Mouse (Mus musculus) ES-Bruce4 (cell line): ENCODE results near the gene Dis3l2. TPM values are rescaled to one million over a fixed set of nuclear protein-coding genes. Genes with fewer than 3 reads are reported as not detected.

Experiments
- H3K27ac ChIP-seq: 2 replicates; pipeline ENCODE4 v1.5.1; 2012; ENCODE audit warnings: low read length, inconsistent platforms; ENCODE audit not compliant: insufficient read depth
- H3K27me3 ChIP-seq: 2 replicates; pipeline ENCODE4 v1.6.1; 2012; ENCODE audit warnings: mild to moderate bottlenecking, low read length, inconsistent platforms; ENCODE audit not compliant: control insufficient read depth, poor library complexity, insufficient read depth, severe bottlenecking
- H3K36me3 ChIP-seq: 2 replicates; pipeline ENCODE4 v1.6.1; 2012; ENCODE audit warnings: inconsistent platforms, mild to moderate bottlenecking, low read length, moderate library complexity; ENCODE audit not compliant: control insufficient read depth, poor library complexity, insufficient read depth, severe bottlenecking
- H3K4me1 ChIP-seq: one replicate; pipeline ENCODE4 v1.8.1; 2011; ENCODE audit warnings: low read length; ENCODE audit not compliant: control insufficient read depth, insufficient read depth
- H3K4me3 ChIP-seq: 2 replicates; pipeline ENCODE4 v1.5.1; 2011; ENCODE audit warnings: low read depth, mild to moderate bottlenecking, low read length
- H3K9ac ChIP-seq: 2 replicates; pipeline ENCODE4 v1.6.1; 2012; ENCODE audit warnings: low read depth, mild to moderate bottlenecking, inconsistent platforms; ENCODE audit not compliant: poor library complexity, severe bottlenecking
- H3K9me3 ChIP-seq: replicated peaks from 2 replicates; pipeline ENCODE4 v1.6.1; 2012; ENCODE audit warnings: mild to moderate bottlenecking, low read length, inconsistent platforms; ENCODE audit not compliant: control insufficient read depth, poor library complexity, insufficient read depth, severe bottlenecking
- CTCF ChIP-seq: IDR thresholded peaks from one replicate; pipeline ENCODE4 v1.8.1; 2011; ENCODE audit warnings: low read depth, low read length
- EP300 ChIP-seq: IDR thresholded peaks from 2 replicates; pipeline ENCODE4 v1.6.1; 2011; ENCODE audit warnings: low read depth, low read length; ENCODE audit not compliant: insufficient read depth
- POLR2A ChIP-seq: IDR thresholded peaks from one replicate; pipeline ENCODE4 v1.8.1; 2011; ENCODE audit warnings: low read length; ENCODE audit not compliant: insufficient read depth
- polyA plus RNA-seq: library from polyadenylated mRNA; stranded (reverse); fragments of >200 nt; gene quantifications from 2 replicates; pipeline ENCODE4 v1.2.4, GENCODE M21; 2011; ENCODE audit warnings: low read depth; ENCODE audit not compliant: missing spikeins, insufficient read depth, insufficient read length

Gene Dis3l2
- polyA plus RNA-seq, 1 experiment = 19.6 TPM

DNA sequence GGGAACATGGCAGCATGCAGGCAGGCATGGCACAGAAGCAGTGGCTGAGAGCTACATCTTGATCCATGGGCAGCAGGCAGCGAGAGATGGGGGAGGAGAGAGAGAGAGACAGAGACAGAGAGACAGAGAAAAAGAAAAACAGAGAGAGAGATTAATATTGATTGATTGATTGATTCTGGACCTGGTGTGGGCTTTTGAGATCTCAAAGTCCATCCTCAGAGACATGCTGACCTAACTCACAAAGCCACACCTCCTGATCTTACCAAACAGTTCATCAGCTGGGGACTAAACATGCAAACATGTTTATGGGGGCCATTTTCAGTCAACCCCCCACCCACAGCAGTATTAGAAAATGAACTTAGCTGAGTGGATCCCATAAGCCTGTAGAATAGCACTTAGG lies 321.4 kb downstream of the Dis3l2 start:
- Histone ChIP-seq H3K4me3 (no peak overlapping the region), H3K9ac (no peak overlapping the region), H3K27ac (no peak overlapping the region), H3K9me3 (no peaks in the 10 kb centered on the region), H3K4me1 (no peaks in the 10 kb centered on the region), H3K27me3 (no peaks in the 10 kb centered on the region), H3K36me3 (no peaks in the 10 kb centered on the region)
- TF ChIP-seq POLR2A (no peak), EP300 (no peak), CTCF (no peak)

- Histone ChIP-seq H3K9ac (no peak overlapping the region), H3K27ac (no peak overlapping the region), H3K4me1 (no peaks in the 10 kb centered on the region), H3K27me3 (no peaks in the 10 kb centered on the region), H3K9me3 (no peaks in the 10 kb centered on the region), H3K36me3 (no peaks in the 10 kb centered on the region), H3K4me3 (no peak overlapping the region)
- TF ChIP-seq CTCF = no peak
- TF ChIP-seq EP300 = no peak
- TF ChIP-seq POLR2A = no peak
Observed at GRCm38 (mm10) chr1:87028786-87029185, 325.2 kb downstream of the Dis3l2 start.

DNA sequence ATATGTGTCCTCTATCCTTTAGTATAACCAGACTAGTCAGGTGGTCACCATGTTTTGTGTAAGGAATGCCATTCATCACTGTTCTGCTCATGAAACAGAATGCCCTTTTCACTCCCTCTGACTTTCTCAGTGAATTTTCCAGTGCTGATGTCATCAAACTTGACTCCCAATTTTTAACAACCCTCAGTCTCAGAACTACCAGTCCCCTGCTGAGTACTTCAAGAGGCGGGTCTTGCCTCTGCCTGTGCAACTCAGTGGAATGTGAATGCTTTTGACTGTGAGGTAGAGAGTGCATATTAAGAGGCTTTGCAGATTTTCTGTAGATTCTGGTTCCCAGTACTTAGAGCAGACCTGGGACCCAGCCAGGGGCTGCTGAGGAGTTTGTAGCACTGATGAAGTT lies 327.0 kb downstream of the Dis3l2 start:
- Histone ChIP-seq H3K27me3 (no peaks in the 10 kb centered on the region), H3K4me1 (peaks cover 2% of the 10 kb centered on the region), H3K9ac (no peak overlapping the region), H3K36me3 (no peaks in the 10 kb centered on the region), H3K27ac (no peak overlapping the region), H3K9me3 (no peaks in the 10 kb centered on the region), H3K4me3 (no peak overlapping the region)
- no peak for TF ChIP-seq POLR2A
- no peak for TF ChIP-seq EP300
- no peak for TF ChIP-seq CTCF

- no peaks in the 10 kb centered on the region for H3K9me3 ChIP-seq
- H3K27me3 ChIP-seq = no peaks in the 10 kb centered on the region
- no peaks in the 10 kb centered on the region for H3K36me3 ChIP-seq
- no peak overlapping the region for H3K9ac ChIP-seq
- no peak overlapping the region for H3K27ac ChIP-seq
- H3K4me1 ChIP-seq = peaks cover 2% of the 10 kb centered on the region
- no peak overlapping the region for H3K4me3 ChIP-seq
- TF ChIP-seq CTCF (no peak), POLR2A (no peak), EP300 (no peak)
Observed at GRCm38 (mm10) chr1:87032466-87032865, 328.9 kb downstream of the Dis3l2 start.

GRCm38 (mm10) chr1:87035532-87036161 lies 332.0 kb downstream of the Dis3l2 start:
- H3K27ac ChIP-seq = no peak overlapping the region
- H3K9me3 ChIP-seq = no peaks in the 10 kb centered on the region
- no peak overlapping the region for H3K9ac ChIP-seq
- no peaks in the 10 kb centered on the region for H3K36me3 ChIP-seq
- H3K27me3 ChIP-seq = no peaks in the 10 kb centered on the region
- H3K4me1 ChIP-seq = peaks cover 2% of the 10 kb centered on the region
- TF ChIP-seq CTCF (no peak), POLR2A (no peak), EP300 (no peak)
- H3K4me3 ChIP-seq = no peak overlapping the region

DNA sequence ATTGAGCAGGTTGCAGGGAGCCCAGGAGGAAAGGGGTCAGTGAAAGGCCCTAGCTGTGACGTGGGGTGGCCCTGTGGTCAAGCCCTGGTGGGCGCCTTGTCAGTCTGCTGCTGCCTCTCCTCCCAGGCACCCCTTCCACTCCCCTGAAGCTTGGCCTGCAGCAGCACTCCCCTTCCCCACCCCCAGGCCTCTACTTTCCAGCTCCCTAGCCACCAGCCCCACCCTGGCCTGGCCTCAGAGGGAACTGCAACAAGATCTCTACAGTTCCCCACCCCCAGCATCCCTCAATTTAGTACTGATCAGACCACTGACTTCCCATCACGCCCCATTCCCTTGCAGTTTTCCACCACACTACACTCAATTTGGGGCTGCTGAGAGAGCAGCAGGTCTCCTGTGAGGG lies 332.7 kb downstream of the Dis3l2 start:
- Histone ChIP-seq H3K9ac (no peak overlapping the region), H3K27me3 (no peaks in the 10 kb centered on the region), H3K36me3 (no peaks in the 10 kb centered on the region), H3K27ac (no peak overlapping the region), H3K9me3 (no peaks in the 10 kb centered on the region), H3K4me3 (no peak overlapping the region), H3K4me1 (peaks cover 2% of the 10 kb centered on the region)
- TF ChIP-seq POLR2A = no peak
- no peak for TF ChIP-seq EP300
- TF ChIP-seq CTCF = no peak
